Mouse (Mus musculus) liver, embryonic 11.5 days (tissue): ENCODE data around the gene Ndufa8. TPM values are rescaled to one million over a fixed set of nuclear protein-coding genes. Genes with fewer than 3 reads are reported as not detected.

Experiments used
- ATAC-seq: fragments of 200-750 bp; cut with Nextera tagmentation; replicated peaks from 2 replicates; pipeline ENCODE4 v1.8.0; 2017; ENCODE audit warnings: moderate number of reproducible peaks, mild to moderate bottlenecking, moderate TSS enrichment, moderate library complexity; ENCODE audit not compliant: low FRiP score
- DNase-seq: peaks from one replicate; pipeline ENCODE4 v3.0.0-alpha.2; 2017; ENCODE audit warnings: low spot score
- H3K27ac ChIP-seq: fragments of 300-500 bp; sonication (generic); 2 replicates; pipeline ENCODE4 v1.5.1; 2014; ENCODE audit warnings: mild to moderate bottlenecking, low read depth, low read length, control low read depth
- H3K27me3 ChIP-seq: fragments of 300-500 bp; sonication (generic); replicated peaks from 2 replicates; pipeline ENCODE4 v1.6.1; 2014; ENCODE audit warnings: low read length, mixed read lengths; ENCODE audit not compliant: control insufficient read depth, insufficient read depth
- H3K36me3 ChIP-seq: fragments of 300-500 bp; sonication (generic); 2 replicates; pipeline ENCODE4 v1.6.1; 2014; ENCODE audit warnings: mild to moderate bottlenecking, low read length, moderate library complexity, mixed read lengths; ENCODE audit not compliant: control insufficient read depth, insufficient read depth
- H3K4me1 ChIP-seq: fragments of 300-500 bp; sonication (generic); replicated peaks from 2 replicates; pipeline ENCODE4 v1.6.1; 2014; ENCODE audit warnings: low read length, mixed read lengths; ENCODE audit not compliant: control insufficient read depth, insufficient read depth
- H3K4me2 ChIP-seq: fragments of 300-500 bp; sonication (generic); 2 replicates; pipeline ENCODE4 v1.6.1; 2014; ENCODE audit warnings: mild to moderate bottlenecking, control low read depth, moderate library complexity
- H3K4me3 ChIP-seq: fragments of 300-500 bp; sonication (generic); 2 replicates; pipeline ENCODE4 v1.5.1; 2014; ENCODE audit warnings: low read depth, low read length, control low read depth
- H3K9ac ChIP-seq: fragments of 300-500 bp; sonication (generic); 2 replicates; pipeline ENCODE4 v1.6.1; 2014; ENCODE audit warnings: low read depth, low read length, control low read depth
- H3K9me3 ChIP-seq: fragments of 300-500 bp; sonication (generic); 2 replicates; pipeline ENCODE4 v1.6.1; 2016; ENCODE audit warnings: low read length, inconsistent platforms, mixed read lengths; ENCODE audit not compliant: control insufficient read depth
- WGBS: fragments of 180-500 bp; shearing (Covaris S2); extraction: QIAGEN DNeasy Blood & Tissue Kit; methylation state at CpG from one replicate; pipeline ENCODE4 v1.1.7; 2014; 5-methylcytosine and 5-hydroxymethylcytosine counted together
- polyA plus RNA-seq: library from polyadenylated mRNA; unstranded; fragments of >200 nt; fragmentation: Nextera tagmentation; extraction: Ambion mirVana; gene quantifications from 2 replicates; pipeline ENCODE4 v1.2.1, GENCODE M21; 2014

Ndufa8 gene
- 251 and 269 TPM in 2 replicates for polyA plus RNA-seq

DNA sequence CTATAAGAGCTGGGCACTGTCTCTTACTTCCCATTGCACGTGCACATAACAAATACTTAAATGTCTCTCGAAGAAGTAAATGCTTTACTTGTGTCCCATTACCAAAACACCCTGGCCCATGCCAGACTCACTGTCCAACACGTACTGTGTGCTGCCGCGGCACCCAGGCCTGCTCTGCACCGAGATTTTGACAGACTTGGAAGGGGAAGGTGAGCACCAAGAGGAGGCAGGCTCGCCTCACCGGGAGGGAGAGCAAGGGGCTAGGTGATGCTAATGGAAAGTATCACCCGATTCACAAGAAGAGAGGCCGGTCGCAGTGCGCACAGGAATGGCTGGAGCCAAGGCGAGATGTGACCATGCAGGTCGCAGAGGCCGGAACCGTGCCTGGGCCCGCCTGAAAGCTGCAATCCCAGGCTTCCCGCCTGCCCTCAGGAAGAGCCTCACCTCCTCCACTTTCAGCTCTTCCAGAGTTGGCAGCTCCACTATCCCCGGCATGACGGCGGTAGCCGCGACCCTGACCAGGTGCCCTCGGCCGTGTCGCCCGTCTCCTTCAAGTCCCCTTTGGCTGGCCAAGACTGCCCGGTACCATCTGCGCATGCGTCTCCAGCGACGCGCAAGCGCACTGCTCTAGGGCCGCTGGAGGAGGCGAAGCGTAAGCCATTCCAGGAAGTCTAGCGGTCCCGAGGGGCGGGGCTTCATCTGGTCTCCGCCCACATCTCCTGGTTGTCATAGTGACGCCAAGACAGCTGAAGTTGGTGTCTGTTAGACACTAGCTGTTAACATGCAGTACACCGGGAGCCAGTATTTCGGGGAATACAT is at the start of gene Ndufa8, which contains the start of gene Morn5:
Gene Ndufa8, minus strand, starts transcription at position 659 of the 819 bp plus-strand sequence.
Gene Morn5, plus strand, starts transcription at position 711 of the 819 bp plus-strand sequence.
- Histone ChIP-seq H3K36me3 (0 out of 2 replicates have a peak, but pooled peaks cover 5% of the 10 kb centered on the region), H3K4me2 (peak within 1 kb of the TSS; percentile 79), H3K4me1 (peaks cover 9% of the 10 kb centered on the region), H3K4me3 (peak within 1 kb of the TSS; percentile 81), H3K27ac (no peak within 1 kb of the TSS), H3K27me3 (no peaks in the 10 kb centered on the region), H3K9me3 (no peaks in the 10 kb centered on the region), H3K9ac (peak within 1 kb of the TSS; percentile 85)
- 1% methylated on average over 44 of the region's 44 CpGs for WGBS
- DNase-seq (peak; percentile 97), ATAC-seq (peak; percentile 95)

DNA sequence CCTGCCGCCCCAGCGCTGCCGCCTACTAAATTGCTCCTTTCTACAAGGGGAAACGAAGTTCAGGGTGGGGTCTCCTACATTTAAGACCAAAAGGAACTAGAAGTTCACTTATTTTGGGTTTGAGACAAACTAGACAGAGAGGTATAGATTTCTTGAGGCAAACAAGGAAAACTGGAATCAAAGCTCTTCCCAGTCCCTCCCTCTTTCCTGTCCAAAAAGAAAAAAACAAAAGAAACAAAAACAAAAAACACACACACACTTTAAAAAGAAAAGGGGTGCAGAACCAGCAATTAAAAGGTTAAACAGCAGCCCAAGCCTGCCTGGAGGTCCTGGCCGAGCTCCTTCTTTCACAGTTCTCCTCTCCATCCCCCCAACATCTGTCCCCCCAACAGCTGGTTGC is 48.8 kb upstream of the Ndufa8 start:
- Histone ChIP-seq H3K9me3 (no peaks in the 10 kb centered on the region), H3K27me3 (peaks cover 99% of the 10 kb centered on the region), H3K9ac (no peak overlapping the region), H3K4me3 (no peak overlapping the region), H3K4me1 (no peaks in the 10 kb centered on the region; the same call in 1 of the 2 replicates), H3K27ac (no peak overlapping the region), H3K36me3 (no peaks in the 10 kb centered on the region), H3K4me2 (no peak overlapping the region)
- 15% methylated on average over 5 of the region's 5 CpGs for WGBS
- DNase-seq (no peak), ATAC-seq (no peak)

DNA sequence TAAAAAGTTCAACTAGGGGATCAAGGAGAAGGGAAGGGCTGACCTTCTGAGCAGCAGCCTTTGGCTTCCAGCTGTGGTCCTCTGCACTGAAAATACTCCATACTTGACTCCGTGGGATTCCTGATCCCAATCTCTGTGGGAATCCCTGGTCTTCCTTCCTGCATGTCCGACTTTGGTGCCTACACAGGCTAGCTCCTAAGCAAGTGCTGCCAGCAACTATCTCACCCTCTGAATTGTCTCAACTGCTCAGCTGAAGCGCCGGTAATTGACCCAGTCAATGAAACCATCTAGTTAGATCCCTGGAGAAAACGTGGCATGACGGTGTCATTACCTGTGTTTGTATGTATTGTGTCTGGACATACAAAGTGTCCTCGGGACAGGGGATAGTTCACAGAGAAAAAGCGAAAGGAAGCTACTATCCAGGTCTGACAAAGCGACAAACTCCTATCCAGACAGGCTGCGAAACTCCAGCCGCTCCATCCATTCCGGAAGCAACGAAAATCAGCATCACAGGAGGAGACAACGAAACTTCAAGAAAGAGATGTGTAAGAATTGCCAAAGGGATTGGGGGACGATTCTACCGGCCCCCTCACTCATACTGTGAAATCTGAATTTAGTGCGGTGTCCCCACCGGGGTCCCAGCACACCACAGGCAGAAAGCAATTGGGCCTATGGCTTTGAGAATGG is 48.1 kb upstream of the Ndufa8 start:
- 12% methylated on average over 18 of the region's 18 CpGs for WGBS
- ATAC-seq = no peak

DNA sequence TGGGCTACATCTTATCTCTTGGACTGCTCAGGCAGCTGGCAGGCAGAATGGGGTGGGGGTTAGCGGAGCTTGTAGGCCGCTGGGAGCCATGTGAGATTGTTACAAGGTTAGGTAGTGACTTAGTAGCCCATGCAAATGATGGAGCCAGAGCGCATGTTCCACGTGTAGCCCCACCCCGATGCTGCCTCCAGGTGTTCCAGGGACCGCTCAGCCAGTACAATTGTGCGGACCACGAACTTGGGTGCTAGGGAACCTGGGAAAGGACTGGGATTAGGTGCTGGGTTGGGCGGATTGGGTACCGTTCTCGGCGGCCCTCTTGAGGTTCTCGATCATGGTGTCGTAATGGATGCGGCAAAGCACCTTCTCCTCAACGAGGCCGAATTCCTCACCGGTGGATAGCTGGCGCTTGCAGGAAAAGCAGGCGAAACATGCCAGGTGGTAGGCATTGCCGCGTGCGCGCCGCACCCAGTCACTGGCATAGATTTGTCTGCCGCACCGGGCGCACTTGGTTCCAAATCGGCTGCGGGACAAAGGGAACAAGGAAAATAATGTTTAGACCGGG is 44.8 kb upstream of the Ndufa8 start:
- no peak overlapping the region for H3K4me3 ChIP-seq
- no peak for DNase-seq

More for the DNA sequence above, 48.1 kb upstream of the Ndufa8 start:
- no peak overlapping the region for H3K4me3 ChIP-seq
- H3K36me3 ChIP-seq = no peaks in the 10 kb centered on the region
- H3K27ac ChIP-seq = no peak overlapping the region
- no peak overlapping the region for H3K9ac ChIP-seq
- H3K9me3 ChIP-seq = no peaks in the 10 kb centered on the region
- DNase-seq = no peak
- peaks cover 99% of the 10 kb centered on the region for H3K27me3 ChIP-seq
- no peak overlapping the region for H3K4me2 ChIP-seq
- no peaks in the 10 kb centered on the region for H3K4me1 ChIP-seq

DNA sequence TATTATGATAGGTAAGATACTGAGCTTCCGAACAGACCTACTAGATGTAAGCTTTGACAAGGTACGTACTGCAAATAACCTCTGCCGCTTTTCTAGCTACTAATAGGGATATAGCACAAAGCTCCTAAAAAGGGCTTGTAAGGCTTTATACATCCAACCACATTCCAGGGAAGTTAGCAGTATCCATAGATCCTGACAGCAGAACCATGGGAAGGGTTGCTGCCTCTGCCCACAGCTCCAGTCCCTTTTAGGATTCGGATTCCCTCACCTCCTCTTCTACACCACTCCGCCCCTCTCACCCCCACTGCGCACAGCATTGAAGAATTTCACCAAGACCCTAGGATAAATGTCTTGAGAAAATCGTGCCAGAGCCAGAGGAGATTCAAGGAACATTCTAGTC is 44.1 kb upstream of the Ndufa8 start:
- WGBS = 26% methylated on average over 7 of the region's 7 CpGs
- no peak overlapping the region for H3K4me2 ChIP-seq
- H3K36me3 ChIP-seq = no peaks in the 10 kb centered on the region
- peaks cover 99% of the 10 kb centered on the region for H3K27me3 ChIP-seq
- ATAC-seq = no peak
- H3K9ac ChIP-seq = no peak overlapping the region
- H3K9me3 ChIP-seq = no peaks in the 10 kb centered on the region
- H3K27ac ChIP-seq = no peak overlapping the region
- H3K4me3 ChIP-seq = no peak overlapping the region
- H3K4me1 ChIP-seq = peaks cover 8% of the 10 kb centered on the region
- no peak for DNase-seq

More for the DNA sequence above, 44.8 kb upstream of the Ndufa8 start:
- H3K4me2 ChIP-seq = no peak overlapping the region
- H3K27ac ChIP-seq = no peak overlapping the region
- no peaks in the 10 kb centered on the region for H3K9me3 ChIP-seq
- 11% methylated on average over 31 of the region's 31 CpGs for WGBS
- H3K27me3 ChIP-seq = peaks cover 100% of the 10 kb centered on the region
- H3K9ac ChIP-seq = no peak overlapping the region
- peaks cover 8% of the 10 kb centered on the region for H3K4me1 ChIP-seq
- ATAC-seq = no peak
- H3K36me3 ChIP-seq = no peaks in the 10 kb centered on the region

DNA sequence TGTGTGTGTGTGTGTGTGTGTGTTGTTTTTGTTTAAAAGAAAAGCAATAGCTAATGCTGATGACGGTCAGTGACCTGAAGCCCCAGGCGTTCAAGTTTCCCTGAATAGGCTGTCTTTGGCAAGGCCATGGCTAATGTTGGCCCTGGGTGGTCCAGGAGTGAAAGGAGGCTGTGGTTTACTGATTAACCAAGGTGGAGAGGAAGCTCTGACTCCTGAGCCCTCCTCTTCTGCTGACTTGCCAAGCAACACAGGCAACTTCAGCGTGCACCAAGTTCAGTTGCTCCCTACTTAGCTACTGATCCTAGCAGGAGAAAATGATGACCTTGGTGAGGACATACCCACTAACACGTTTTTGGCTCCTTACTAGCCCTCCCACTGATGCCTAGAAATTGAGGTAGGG is 43.5 kb upstream of the Ndufa8 start:
- no peak overlapping the region for H3K4me2 ChIP-seq
- no peak overlapping the region for H3K4me3 ChIP-seq
- H3K4me1 ChIP-seq = peaks cover 8% of the 10 kb centered on the region
- H3K36me3 ChIP-seq = no peaks in the 10 kb centered on the region
- WGBS = 9% methylated on average over 4 of the region's 4 CpGs
- no peak overlapping the region for H3K27ac ChIP-seq
- H3K27me3 ChIP-seq = peaks cover 99% of the 10 kb centered on the region
- DNase-seq (no peak), ATAC-seq (no peak)
- H3K9ac ChIP-seq = no peak overlapping the region
- H3K9me3 ChIP-seq = no peaks in the 10 kb centered on the region

DNA sequence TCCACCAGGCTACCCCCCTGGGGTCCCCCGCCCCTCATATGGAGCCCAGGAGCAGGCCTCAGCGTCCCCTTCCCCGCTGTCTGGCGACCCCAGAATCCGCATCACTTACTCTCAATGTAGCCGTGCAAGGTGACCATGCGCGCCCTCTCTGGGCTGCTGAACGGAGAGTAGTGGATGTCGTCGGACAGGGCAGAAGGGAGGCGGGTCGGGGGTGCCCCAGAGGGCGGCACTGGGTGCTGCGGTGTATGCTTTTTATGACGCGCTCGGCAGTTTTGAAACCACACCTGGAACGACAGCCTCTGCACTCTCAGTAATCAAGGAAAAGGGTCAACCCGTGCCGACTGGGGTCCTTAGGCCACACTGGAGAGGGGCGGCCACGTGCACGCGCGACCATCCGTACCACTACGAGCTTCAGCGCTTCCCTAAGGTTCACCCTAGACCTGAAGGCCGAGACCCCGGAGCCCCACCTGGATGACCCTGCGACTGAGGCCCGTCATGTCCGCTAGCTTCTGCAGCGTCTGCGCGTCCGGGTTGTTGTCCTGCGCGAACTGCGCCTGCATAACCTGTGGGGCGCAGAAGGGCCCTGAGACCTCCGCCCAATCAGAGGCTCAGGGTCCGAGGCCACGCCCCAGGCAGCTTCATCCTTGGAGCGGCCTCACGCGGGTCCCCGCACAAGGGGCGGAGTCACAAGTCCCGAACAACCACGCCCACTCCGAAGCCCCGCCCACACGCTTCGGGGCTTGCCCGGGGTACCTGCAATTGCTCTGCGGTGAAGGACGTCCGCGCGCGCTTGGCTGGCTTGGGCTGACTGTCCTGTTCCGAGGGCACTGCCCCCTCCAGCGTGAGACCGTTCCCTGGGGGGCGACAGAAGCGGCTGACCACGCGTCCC is 41.9 kb upstream of the Ndufa8 start:
- H3K4me1 ChIP-seq = peaks cover 8% of the 10 kb centered on the region
- ATAC-seq = peak; percentile 89
- no peak overlapping the region for H3K27ac ChIP-seq
- 2% methylated on average over 70 of the region's 70 CpGs for WGBS
- peak overlapping the region; percentile 94 for H3K4me2 ChIP-seq
- no peaks in the 10 kb centered on the region for H3K9me3 ChIP-seq
- no peak overlapping the region for H3K9ac ChIP-seq
- H3K4me3 ChIP-seq = peak overlapping the region; percentile 57
- peaks cover 99% of the 10 kb centered on the region for H3K27me3 ChIP-seq
- DNase-seq = peak; percentile 85
- no peaks in the 10 kb centered on the region for H3K36me3 ChIP-seq

DNA sequence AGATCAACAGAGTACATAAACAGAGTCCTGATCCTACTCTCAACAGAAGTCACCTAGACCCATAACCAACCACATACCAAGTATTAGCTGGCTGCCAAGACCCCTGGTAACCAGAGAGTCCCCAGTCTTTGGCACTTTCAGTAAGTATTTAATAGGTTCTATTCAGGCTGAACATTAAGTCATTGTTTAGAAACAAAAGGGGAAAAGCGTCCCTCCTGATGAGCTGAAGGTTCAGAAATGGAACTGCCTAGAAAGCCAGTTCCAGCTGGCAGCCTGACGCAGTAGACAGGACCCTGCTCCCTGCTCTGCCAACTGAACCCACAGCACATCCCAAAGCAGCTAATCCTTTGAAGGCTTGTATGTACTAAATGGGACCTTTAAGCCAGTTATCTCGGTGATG is 40.0 kb upstream of the Ndufa8 start:
- Histone ChIP-seq H3K36me3 (no peaks in the 10 kb centered on the region), H3K4me2 (no peak overlapping the region), H3K4me3 (no peak overlapping the region), H3K27ac (no peak overlapping the region), H3K4me1 (peaks cover 8% of the 10 kb centered on the region), H3K9ac (no peak overlapping the region), H3K9me3 (no peaks in the 10 kb centered on the region), H3K27me3 (peaks cover 80% of the 10 kb centered on the region)
- no peak for ATAC-seq
- no peak for DNase-seq
- WGBS = 64% methylated on average over 3 of the region's 3 CpGs
